Mouse (Mus musculus): ENCODE results near the gene Cntnap5a.

DNA sequence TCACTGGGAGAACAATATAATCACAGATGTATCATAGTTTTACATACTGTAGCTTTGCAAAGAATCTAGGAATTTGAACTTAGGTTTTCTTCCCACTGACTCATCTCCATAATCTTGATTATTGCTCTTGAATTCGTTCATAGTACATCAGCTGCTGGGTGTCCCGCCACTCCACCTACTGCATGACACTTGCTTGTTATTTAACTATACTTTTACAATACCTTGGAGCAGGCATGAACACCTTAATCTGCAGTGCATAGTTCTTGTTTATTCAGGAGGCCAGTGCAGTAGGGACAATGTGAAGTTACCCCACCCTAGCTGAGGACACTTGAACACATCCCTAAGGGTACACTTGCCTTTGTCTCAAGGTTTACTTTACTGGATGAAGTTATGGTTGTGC, 352.3 kb downstream of the Cntnap5a start:
- TF ChIP-seq CTCF (conservative IDR thresholded peaks at IDR 0.05 in 1 of 2, IDR thresholded peaks at IDR 0.05 in 1 of 2; ENCODE audit: low read depth in 2 of 2, low read length in 2 of 2), result no peak
- no peak for TF ChIP-seq MXI1 (IDR thresholded peaks at IDR 0.05; ENCODE audit: low read depth, low read length)
- TF ChIP-seq TCF12 (IDR thresholded peaks at IDR 0.05; ENCODE audit: low read depth, low read length), result no peak
- no peak for TF ChIP-seq MAX (IDR thresholded peaks at IDR 0.05; ENCODE audit: low read length)
- TF ChIP-seq MAFK (IDR thresholded peaks at IDR 0.05; ENCODE audit: insufficient replicate concordance, low read length), result no peak
- no peak for TF ChIP-seq HCFC1 (IDR thresholded peaks at IDR 0.05; ENCODE audit: low read depth, low read length)
- no peak for TF ChIP-seq POLR2A (IDR thresholded peaks at IDR 0.05; ENCODE audit: low read depth, low read length)
- TF ChIP-seq USF1 (IDR thresholded peaks at IDR 0.05; ENCODE audit: low read depth, low read length), result no peak
